Mouse (Mus musculus) G1E (cell line): ENCODE results near the gene Usp22.

Source experiments
- CTCF ChIP-seq: IDR thresholded peaks from 2 replicates; pipeline ENCODE4 v1.5.1; 2012; ENCODE audit warnings: low read depth, low read length, inconsistent platforms, mixed read lengths
- GATA1 ChIP-seq: IDR thresholded peaks from 2 replicates; pipeline ENCODE4 v1.6.1; 2012; ENCODE audit warnings: borderline replicate concordance, low read length, inconsistent platforms, mixed read lengths

- no peak for TF ChIP-seq GATA1
- TF ChIP-seq CTCF, result no peak
Observed at GRCm38 (mm10) chr11:61206136-61206535, 31.3 kb upstream of the Usp22 start.
